Mouse (Mus musculus): ENCODE measurements around the gene 2810006K23Rik.

2810006K23Rik gene

DNA sequence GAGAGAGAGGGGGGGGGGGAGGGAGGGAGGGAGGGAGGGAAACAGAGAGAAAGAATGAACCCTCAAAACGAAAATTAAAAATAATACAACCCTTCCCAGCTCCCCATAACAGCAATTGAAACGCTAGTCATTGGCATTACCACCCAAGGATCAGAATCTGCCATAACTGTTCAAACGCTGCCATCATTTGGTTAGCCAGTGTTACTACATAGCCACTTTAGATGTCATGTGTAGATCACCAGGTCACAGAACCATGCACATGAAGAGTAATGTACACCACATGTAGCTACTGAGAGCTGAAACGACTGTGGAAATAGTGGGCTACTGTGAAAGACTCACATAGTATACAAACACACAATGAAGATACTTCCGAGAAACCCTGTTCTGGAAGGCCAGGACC, 60.0 kb downstream of the 2810006K23Rik start:
- DNase-seq (ENCODE audit: low read depth, low spot score): no peak
